Mouse (Mus musculus) C2C12 (cell line): ENCODE results near the gene Sez6.

Experiments
- CTCF ChIP-seq: IDR thresholded peaks from one replicate; pipeline ENCODE4 v1.5.1; 2011; ENCODE audit not compliant: control insufficient read depth, insufficient read depth, insufficient read length
- FOSL1 ChIP-seq: IDR thresholded peaks from one replicate; pipeline ENCODE4 v1.8.0; 2011; ENCODE audit warnings: mild to moderate bottlenecking, low read length; ENCODE audit not compliant: poor library complexity, insufficient read depth, severe bottlenecking

DNA sequence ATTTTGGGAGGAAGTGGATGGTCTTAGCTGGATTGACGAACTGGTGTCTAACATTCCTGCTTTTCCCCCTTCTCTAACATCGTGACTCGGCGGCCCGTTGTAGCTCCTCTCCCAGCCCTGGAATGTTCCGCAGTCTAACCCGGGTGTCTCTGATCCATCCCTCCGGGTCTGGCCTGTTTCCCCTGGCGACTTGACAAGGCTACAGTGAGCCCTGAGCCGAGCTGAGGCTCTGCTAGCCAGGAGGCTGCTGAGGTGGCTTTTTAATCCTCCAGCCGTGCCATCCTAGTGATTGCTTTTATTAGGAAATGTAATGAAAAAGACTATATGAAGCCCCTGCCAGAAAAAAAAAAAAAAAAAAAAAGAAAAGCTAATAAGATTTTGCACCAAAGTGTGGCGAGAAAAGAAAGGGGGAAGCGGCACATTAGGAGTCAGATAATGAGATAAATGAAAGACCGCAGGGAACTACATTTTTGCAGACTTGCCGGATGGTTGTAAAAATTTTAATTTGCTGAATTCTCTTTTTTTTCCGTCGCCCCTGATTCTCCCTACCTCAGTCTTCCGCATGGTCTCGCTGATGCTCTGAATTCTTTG, 24.4 kb upstream of the Sez6 start:
- TF ChIP-seq CTCF (no peak), FOSL1 (no peak)
